ENCODE assay signal across 9 mouse cellular contexts in the genomic region with DNA sequence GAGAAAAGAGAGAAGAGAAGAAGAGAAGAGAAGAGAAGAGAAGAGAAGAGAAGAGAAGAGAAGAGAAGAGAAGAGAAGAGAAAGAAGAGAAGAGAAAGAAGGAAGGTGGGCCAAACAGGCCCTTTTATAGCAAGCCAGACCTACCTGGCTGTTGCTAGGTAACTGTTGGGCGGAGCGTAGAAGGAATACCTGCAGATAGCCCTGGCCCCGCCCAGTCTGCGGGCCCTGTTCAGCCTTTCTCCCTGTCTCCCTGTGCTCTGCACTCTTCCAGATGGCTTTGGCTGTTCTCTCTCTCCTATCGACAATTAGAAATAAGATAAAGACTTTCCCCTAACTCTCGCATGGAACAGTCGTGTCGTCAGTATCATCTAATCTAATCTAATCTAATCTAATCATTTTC. TPM values are rescaled to one million over a fixed set of nuclear protein-coding genes. Genes with fewer than 3 reads are reported as not detected.
DNase-seq lines count a peak whose midpoint lies in the region; ATAC-seq and TF ChIP-seq lines count a peak whose summit lies in the region.
"Had no signal": no experiment of that assay in that cellular context is flagged by ENCODE, and none has a peak within 500 bp of the region (broad histone marks: within the 10 kb centered on the region; RNA-seq: fewer than 3 reads in every experiment).

No protein-coding gene starts in this region.

- 20% methylated on average over 8 of the region's 8 CpGs for WGBS in embryonic facial prominence, embryonic 15.5 days
- 34% methylated on average over 8 of the region's 8 CpGs for WGBS in lung, adult 2 months
- WGBS in stomach, postnatal 0 days: 13% methylated on average over 8 of the region's 8 CpGs

- no peak for TF ChIP-seq EP300 in stomach, postnatal 0 days (optimal IDR thresholded peaks at IDR 0.05)

- no peak for TF ChIP-seq POLR2A in lung, adult 2 months (IDR thresholded peaks at IDR 0.05; ENCODE audit: borderline replicate concordance, extremely low read depth, low read depth, low read length)

- H3K36me3 ChIP-seq in embryonic facial prominence, embryonic 15.5 days: peaks cover 13% of the 10 kb centered on the region
- peaks cover 3% of the 10 kb centered on the region; the same call in 1 of the 2 replicates for H3K36me3 ChIP-seq in stomach, postnatal 0 days (ENCODE audit: control insufficient read depth, insufficient read depth, low read length)

- H3K27me3 ChIP-seq in embryonic facial prominence, embryonic 15.5 days: no peaks in the 10 kb centered on the region
- H3K27me3 ChIP-seq in stomach, postnatal 0 days (ENCODE audit: control insufficient read depth, insufficient read depth, low read length): no peaks in the 10 kb centered on the region

- no peak overlapping the region for H3K9ac ChIP-seq in embryonic facial prominence, embryonic 15.5 days
- peak overlapping the region; percentile 18; the same call in 1 of the 2 replicates for H3K9ac ChIP-seq in stomach, postnatal 0 days (ENCODE audit: low read length)

- TF ChIP-seq CTCF in lung, adult 2 months (IDR thresholded peaks at IDR 0.05; ENCODE audit: insufficient read depth, low read length): no peak
- no peak for TF ChIP-seq CTCF in stomach, postnatal 0 days (IDR thresholded peaks at IDR 0.05; ENCODE audit: low read depth)

- peak overlapping the region; percentile 75 for H3K4me2 ChIP-seq in embryonic facial prominence, embryonic 15.5 days (replicated peaks)
- H3K4me2 ChIP-seq in stomach, postnatal 0 days (replicated peaks; ENCODE audit: low read depth): peak overlapping the region; percentile 79

- H3K27ac ChIP-seq in embryonic facial prominence, embryonic 15.5 days (replicated peaks): no peak overlapping the region
- H3K27ac ChIP-seq in stomach, postnatal 0 days (replicated peaks): peak overlapping the region; percentile 93; the same call in 1 of the 2 replicates

- intact Hi-C loops in left cerebral cortex, postnatal 10 days (cut with DNase I): no loop called here

- H3K4me1 ChIP-seq in embryonic facial prominence, embryonic 15.5 days: peaks cover 23% of the 10 kb centered on the region
- no peaks in the 10 kb centered on the region; the same call in 1 of the 2 replicates for H3K4me1 ChIP-seq in lung, adult 2 months (ENCODE audit: control insufficient read depth, insufficient read depth, low read length)
- H3K4me1 ChIP-seq in stomach, postnatal 0 days (replicated peaks; ENCODE audit: control insufficient read depth, insufficient read depth): peaks cover 3% of the 10 kb centered on the region; the same call in 1 of the 2 replicates

- ATAC-seq in embryonic facial prominence, embryonic 15.5 days (ENCODE audit: insufficient number of reproducible peaks, low FRiP score, low TSS enrichment, low read depth): no peak
- ATAC-seq in stomach, postnatal 0 days (ENCODE audit: low FRiP score, low TSS enrichment): peak; percentile 65

- H3K4me3 ChIP-seq in embryonic facial prominence, embryonic 15.5 days (replicated peaks): peak overlapping the region; percentile 88
- no peak overlapping the region for H3K4me3 ChIP-seq in lung, adult 2 months (replicated peaks; ENCODE audit: extremely low read depth, low read depth, low read length)
- peak overlapping the region; percentile 86 for H3K4me3 ChIP-seq in stomach, postnatal 0 days (ENCODE audit: low read depth, low read length)

- H3K9me3 ChIP-seq in embryonic facial prominence, embryonic 15.5 days (replicated peaks): no peaks in the 10 kb centered on the region
- no peaks in the 10 kb centered on the region for H3K9me3 ChIP-seq in stomach, postnatal 0 days (ENCODE audit: control insufficient read depth, low read length)

- peak; percentile 24 for DNase-seq in cerebellum, adult 11 months
- DNase-seq in cerebellum, postnatal 36 days: no peak
- peak; percentile 78 for DNase-seq in kidney, adult 18-20 months
- DNase-seq in lung, adult 2 months: peak; percentile 64
- DNase-seq in stomach, postnatal 0 days (ENCODE audit: low spot score): peak; percentile 89
- DNase-seq in left cerebral cortex, postnatal 10 days (ENCODE audit: extremely low spot score in 1 of 2, low spot score in 2 of 2): no peak
- no peak for DNase-seq in right cerebral cortex, adult 2 months (ENCODE audit: low spot score in 2 of 2)

RNA-seq across cellular contexts. Expression of a gene that starts 1.3 kb away (rescaled TPM):
- polyA plus RNA-seq in embryonic facial prominence, embryonic 15.5 days (2015; fragmentation: Nextera tagmentation; extraction: Ambion mirVana): 16.7 and 17.7 TPM in 2 replicates
- polyA plus RNA-seq in lung, adult 2 months (2012; rRNA removed): 31.7 and 35.5 TPM in 2 replicates
- 9.0 and 11.0 TPM in 2 replicates for polyA plus RNA-seq in stomach, postnatal 0 days (2015; fragmentation: Nextera tagmentation; extraction: Ambion mirVana)
- total RNA-seq in left cerebral cortex, postnatal 10 days (2021): 10 to 100 TPM; 13.2 to 14.2 TPM

RNA-seq across cellular contexts. Expression of a gene that starts 29.2 kb away (rescaled TPM):
- 10.6 and 12.3 TPM in 2 replicates for polyA plus RNA-seq in embryonic facial prominence, embryonic 15.5 days (2015; fragmentation: Nextera tagmentation; extraction: Ambion mirVana)
- polyA plus RNA-seq in lung, adult 2 months (2012; rRNA removed): 10.9 TPM in 2 replicates
- polyA plus RNA-seq in stomach, postnatal 0 days (2015; fragmentation: Nextera tagmentation; extraction: Ambion mirVana): 4.9 and 5.4 TPM in 2 replicates
- total RNA-seq in left cerebral cortex, postnatal 10 days (2021): 1 to 10 TPM; 7.2 to 7.8 TPM

RNA-seq across cellular contexts. Expression of a gene that starts 40.3 kb away (rescaled TPM):
- polyA plus RNA-seq in embryonic facial prominence, embryonic 15.5 days (2015; fragmentation: Nextera tagmentation; extraction: Ambion mirVana): 5.3 and 6.2 TPM in 2 replicates
- 4.1 and 5.1 TPM in 2 replicates for polyA plus RNA-seq in lung, adult 2 months (2012; rRNA removed)
- 3.0 and 3.1 TPM in 2 replicates for polyA plus RNA-seq in stomach, postnatal 0 days (2015; fragmentation: Nextera tagmentation; extraction: Ambion mirVana)
- 1 to 10 TPM; 2.8 to 3.1 TPM for total RNA-seq in left cerebral cortex, postnatal 10 days (2021)

RNA-seq across cellular contexts. Expression of a gene that starts 46.8 kb away (rescaled TPM):
- 8.4 and 9.2 TPM in 2 replicates for polyA plus RNA-seq in embryonic facial prominence, embryonic 15.5 days (2015; fragmentation: Nextera tagmentation; extraction: Ambion mirVana)
- 7.6 TPM in 2 replicates for polyA plus RNA-seq in lung, adult 2 months (2012; rRNA removed)
- polyA plus RNA-seq in stomach, postnatal 0 days (2015; fragmentation: Nextera tagmentation; extraction: Ambion mirVana): 3.3 and 3.9 TPM in 2 replicates
- total RNA-seq in left cerebral cortex, postnatal 10 days (2021): 1 to 10 TPM; 6.1 to 6.6 TPM
- polyA plus RNA-seq: erythroblast, embryonic 14.5 days had no signal

RNA-seq across cellular contexts. Expression of a gene that starts 50.6 kb away (rescaled TPM):
- 1.5 and 1.9 TPM in 2 replicates for polyA plus RNA-seq in embryonic facial prominence, embryonic 15.5 days (2015; fragmentation: Nextera tagmentation; extraction: Ambion mirVana)
- polyA plus RNA-seq in lung, adult 2 months (2012; rRNA removed): 28.2 and 36.9 TPM in 2 replicates
- polyA plus RNA-seq in stomach, postnatal 0 days (2015; fragmentation: Nextera tagmentation; extraction: Ambion mirVana): 0.80 and 1.1 TPM in 2 replicates
- under 1 TPM; 0.32 to 0.57 TPM for total RNA-seq in left cerebral cortex, postnatal 10 days (2021)

Comparison
In these comparisons a context has a peak if more than half of its experiments do, and no peak if none do; other contexts are left out.
1. DNase-seq: peak in cerebellum, adult 11 months (single experiment), kidney, adult 18-20 months (single experiment), lung, adult 2 months (single experiment) and stomach, postnatal 0 days (single experiment); none in cerebellum, postnatal 36 days (0 of 2), left cerebral cortex, postnatal 10 days (0 of 2) and right cerebral cortex, adult 2 months (0 of 2).